Mouse (Mus musculus): ENCODE results near the gene Esrra. TPM values are rescaled to one million over a fixed set of nuclear protein-coding genes. Genes with fewer than 3 reads are reported as not detected.
A peak's percentile ranks its signal among the peaks of the same experiment; 100 is the strongest.
"Not testable (repeated sequence)": the region's sequence is repeated elsewhere in the genome, so short reads cannot be mapped to it uniquely, and the experiment has no call there.

Gene Esrra
- polyA plus RNA-seq, 1 experiment = not detected

GRCm38 (mm10) chr19:6916496-6916895 is 5.1 kb downstream of the Esrra start:
- peaks cover 23% of the 10 kb centered on the region for H3K4me1 ChIP-seq (ENCODE audit: control insufficient read depth, insufficient read depth, low read length)
- no peak overlapping the region for H3K4me3 ChIP-seq (ENCODE audit: insufficient read depth, low read depth, low read length)
- no peak overlapping the region for H3K27ac ChIP-seq (ENCODE audit: insufficient read depth, low read depth, low read length)
- TF ChIP-seq POLR2A (IDR thresholded peaks at IDR 0.05; ENCODE audit: insufficient read depth, low read depth, low read length) (no peak), CTCF (IDR thresholded peaks at IDR 0.05; ENCODE audit: insufficient read depth, low read depth, low read length) (no peak)
- WGBS = 79% methylated on average over 4 of the region's 4 CpGs

- 86% methylated on average over 4 of the region's 4 CpGs for WGBS
- Histone ChIP-seq H3K4me1 (ENCODE audit: control insufficient read depth, insufficient read depth, low read length) (peaks cover 29% of the 10 kb centered on the region), H3K27ac (ENCODE audit: insufficient read depth, low read depth, low read length) (no peak overlapping the region), H3K4me3 (ENCODE audit: insufficient read depth, low read depth, low read length) (no peak overlapping the region)
- TF ChIP-seq CTCF (IDR thresholded peaks at IDR 0.05; ENCODE audit: insufficient read depth, low read depth, low read length) = no peak
- no peak for TF ChIP-seq POLR2A (IDR thresholded peaks at IDR 0.05; ENCODE audit: insufficient read depth, low read depth, low read length)
Measured at GRCm38 (mm10) chr19:6915276-6915675, 6.3 kb downstream of the Esrra start.

GRCm38 (mm10) chr19:6914540-6914939 is 7.1 kb downstream of the Esrra start:
- Histone ChIP-seq H3K4me1 (ENCODE audit: control insufficient read depth, insufficient read depth, low read length) (peaks cover 24% of the 10 kb centered on the region; the same call in 1 of the 2 replicates), H3K27ac (ENCODE audit: insufficient read depth, low read depth, low read length) (no peak overlapping the region), H3K4me3 (ENCODE audit: insufficient read depth, low read depth, low read length) (no peak overlapping the region)
- WGBS = 91% methylated on average over 9 of the region's 9 CpGs
- TF ChIP-seq CTCF (IDR thresholded peaks at IDR 0.05; ENCODE audit: insufficient read depth, low read depth, low read length) = no peak
- no peak for TF ChIP-seq POLR2A (IDR thresholded peaks at IDR 0.05; ENCODE audit: insufficient read depth, low read depth, low read length)

- Histone ChIP-seq H3K27ac (ENCODE audit: insufficient read depth, low read depth, low read length) (no peak overlapping the region), H3K4me1 (ENCODE audit: control insufficient read depth, insufficient read depth, low read length) (peaks cover 24% of the 10 kb centered on the region; the same call in 1 of the 2 replicates), H3K4me3 (ENCODE audit: insufficient read depth, low read depth, low read length) (no peak overlapping the region)
- TF ChIP-seq POLR2A (IDR thresholded peaks at IDR 0.05; ENCODE audit: insufficient read depth, low read depth, low read length) (no peak), CTCF (IDR thresholded peaks at IDR 0.05; ENCODE audit: insufficient read depth, low read depth, low read length) (no peak)
- WGBS = 64% methylated on average over 11 of the region's 11 CpGs
Measured at GRCm38 (mm10) chr19:6913991-6914390, 7.6 kb downstream of the Esrra start.

- no peak for TF ChIP-seq CTCF (IDR thresholded peaks at IDR 0.05; ENCODE audit: insufficient read depth, low read depth, low read length)
- no peak for TF ChIP-seq POLR2A (IDR thresholded peaks at IDR 0.05; ENCODE audit: insufficient read depth, low read depth, low read length)
- 83% methylated on average over 6 of the region's 6 CpGs for WGBS
- no peak overlapping the region for H3K4me3 ChIP-seq (ENCODE audit: insufficient read depth, low read depth, low read length)
- no peak overlapping the region for H3K27ac ChIP-seq (ENCODE audit: insufficient read depth, low read depth, low read length)
- H3K4me1 ChIP-seq (ENCODE audit: control insufficient read depth, insufficient read depth, low read length) = peaks cover 29% of the 10 kb centered on the region
Measured at GRCm38 (mm10) chr19:6913036-6913435, 8.6 kb downstream of the Esrra start.

GRCm38 (mm10) chr19:6912205-6912970 is 9.2 kb downstream of the Esrra start:
- TF ChIP-seq CTCF (IDR thresholded peaks at IDR 0.05; ENCODE audit: insufficient read depth, low read depth, low read length) (no peak), POLR2A (IDR thresholded peaks at IDR 0.05; ENCODE audit: insufficient read depth, low read depth, low read length) (no peak)
- Histone ChIP-seq H3K27ac (ENCODE audit: insufficient read depth, low read depth, low read length) (no peak overlapping the region), H3K4me3 (ENCODE audit: insufficient read depth, low read depth, low read length) (no peak overlapping the region), H3K4me1 (ENCODE audit: control insufficient read depth, insufficient read depth, low read length) (peaks cover 32% of the 10 kb centered on the region)
- 90% methylated on average over 15 of the region's 15 CpGs for WGBS

GRCm38 (mm10) chr19:6911101-6912074 is 10.2 kb downstream of the Esrra start:
- Histone ChIP-seq H3K27ac (ENCODE audit: insufficient read depth, low read depth, low read length) (no peak overlapping the region), H3K4me1 (ENCODE audit: control insufficient read depth, insufficient read depth, low read length) (peaks cover 36% of the 10 kb centered on the region), H3K4me3 (ENCODE audit: insufficient read depth, low read depth, low read length) (no peak overlapping the region)
- WGBS = 75% methylated on average over 19 of the region's 19 CpGs
- TF ChIP-seq POLR2A (IDR thresholded peaks at IDR 0.05; ENCODE audit: insufficient read depth, low read depth, low read length) (no peak), CTCF (IDR thresholded peaks at IDR 0.05; ENCODE audit: insufficient read depth, low read depth, low read length) (no peak)

GRCm38 (mm10) chr19:6910306-6910705 is 11.3 kb downstream of the Esrra start:
- 0% methylated on average over 30 of the region's 30 CpGs for WGBS
- peak overlapping the region; percentile 60 for H3K4me3 ChIP-seq (ENCODE audit: insufficient read depth, low read depth, low read length)

More at GRCm38 (mm10) chr19:6910306-6910705, 11.3 kb downstream of the Esrra start:
- not testable (repeated sequence) for H3K27ac ChIP-seq (ENCODE audit: insufficient read depth, low read depth, low read length)
- H3K4me1 ChIP-seq (ENCODE audit: control insufficient read depth, insufficient read depth, low read length) = peaks cover 35% of the 10 kb centered on the region

Data from olfactory bulb, adult 2 months (tissue).